Mouse (Mus musculus) embryonic facial prominence, embryonic 15.5 days (tissue): Measurements from ENCODE around the gene Pgrmc1. TPM values are rescaled to one million over a fixed set of nuclear protein-coding genes. Genes with fewer than 3 reads are reported as not detected.
A peak's percentile ranks its signal among the peaks of the same experiment; 100 is the strongest.
"Not testable (repeated sequence)": the region's sequence is repeated elsewhere in the genome, so short reads cannot be mapped to it uniquely, and the experiment has no call there.

Experiments used
- ATAC-seq: fragments of 200-750 bp; cut with Nextera tagmentation; 2 replicates; pipeline ENCODE4 v1.8.0; 2017; ENCODE audit warnings: low read depth, moderate TSS enrichment; ENCODE audit not compliant: insufficient number of reproducible peaks, low FRiP score, low TSS enrichment
- H3K27ac ChIP-seq: fragments of 300-500 bp; sonication (generic); replicated peaks from 2 replicates; pipeline ENCODE4 v1.5.1; 2015; ENCODE audit warnings: mild to moderate bottlenecking, inconsistent platforms
- H3K27me3 ChIP-seq: fragments of 300-500 bp; sonication (generic); 2 replicates; pipeline ENCODE4 v1.6.1; 2015; ENCODE audit warnings: inconsistent platforms
- H3K36me3 ChIP-seq: fragments of 300-500 bp; sonication (generic); 2 replicates; pipeline ENCODE4 v1.6.1; 2015; ENCODE audit warnings: mild to moderate bottlenecking, inconsistent platforms
- H3K4me1 ChIP-seq: fragments of 300-500 bp; sonication (generic); 2 replicates; pipeline ENCODE4 v1.6.1; 2015; ENCODE audit warnings: inconsistent platforms
- H3K4me2 ChIP-seq: fragments of 300-500 bp; sonication (generic); replicated peaks from 2 replicates; pipeline ENCODE4 v1.6.1; 2015; ENCODE audit warnings: mild to moderate bottlenecking, inconsistent platforms
- H3K4me3 ChIP-seq: fragments of 300-500 bp; sonication (generic); replicated peaks from 2 replicates; pipeline ENCODE4 v1.5.1; 2015; ENCODE audit warnings: mild to moderate bottlenecking, inconsistent platforms
- H3K9ac ChIP-seq: fragments of 300-500 bp; sonication (generic); 2 replicates; pipeline ENCODE4 v1.6.1; 2015; ENCODE audit warnings: inconsistent platforms
- H3K9me3 ChIP-seq: fragments of 300-500 bp; sonication (generic); replicated peaks from 2 replicates; pipeline ENCODE4 v1.6.1; 2016; ENCODE audit warnings: inconsistent platforms
- WGBS: fragments of 180-500 bp; shearing (Covaris S2); methylation state at CpG from one replicate; pipeline ENCODE4 v1.1.7; 2015; 5-methylcytosine and 5-hydroxymethylcytosine counted together
- polyA plus RNA-seq: library from polyadenylated mRNA; unstranded; fragments of >200 nt; fragmentation: Nextera tagmentation; extraction: Ambion mirVana; gene quantifications from 2 replicates; pipeline ENCODE4 v1.2.1, GENCODE M21; 2015

Gene Pgrmc1
- polyA plus RNA-seq, result 292 and 321 TPM in 2 replicates

DNA sequence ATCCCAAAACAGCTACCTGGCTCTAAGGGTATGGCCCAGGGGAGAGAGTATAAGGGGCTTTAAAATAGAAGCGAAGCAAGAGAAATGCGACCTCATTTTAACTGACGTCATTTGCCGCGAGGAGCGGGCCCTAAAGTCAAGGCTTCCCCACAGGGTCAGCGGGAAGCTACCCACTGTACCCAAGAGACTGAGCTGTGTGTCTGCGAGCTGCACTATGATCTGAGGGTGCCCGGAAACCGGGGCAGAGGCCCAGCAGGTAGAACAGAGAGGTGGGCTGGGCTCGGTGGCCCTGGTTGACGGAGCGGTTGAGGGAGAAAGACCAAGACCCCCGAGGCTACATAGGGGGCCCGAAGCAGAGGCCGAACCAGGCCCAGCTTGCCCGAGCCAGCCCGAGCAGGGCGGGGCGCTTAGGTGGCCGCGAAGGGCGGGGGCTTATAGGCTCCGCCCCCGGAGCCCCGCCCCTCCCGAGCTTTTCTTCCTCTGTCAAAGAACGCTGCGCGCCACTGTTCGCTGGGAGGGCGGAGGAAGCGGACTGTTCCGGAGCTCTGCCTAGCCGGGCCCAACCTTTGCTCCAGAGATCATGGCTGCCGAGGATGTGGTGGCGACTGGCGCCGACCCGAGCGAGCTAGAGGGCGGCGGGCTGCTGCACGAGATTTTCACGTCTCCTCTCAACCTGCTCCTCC lies at the start of gene Pgrmc1:
Gene Pgrmc1, plus strand, starts transcription at position 500 of the 683 bp plus-strand sequence.
- Histone ChIP-seq H3K4me3 (peak within 1 kb of the TSS; percentile 62), H3K4me1 (peaks cover 3% of the 10 kb centered on the region; the same call in 1 of the 2 replicates), H3K27ac (peak within 1 kb of the TSS; percentile 88), H3K27me3 (no peaks in the 10 kb centered on the region), H3K9me3 (no peaks in the 10 kb centered on the region), H3K36me3 (no peaks in the 10 kb centered on the region), H3K4me2 (peak within 1 kb of the TSS; percentile 49), H3K9ac (peak within 1 kb of the TSS; percentile 60)
- 13% methylated on average over 32 of the region's 45 CpGs for WGBS
- ATAC-seq, result peak; percentile 91

- no peaks in the 10 kb centered on the region for H3K36me3 ChIP-seq
- no peaks in the 10 kb centered on the region for H3K9me3 ChIP-seq
- 0 out of 2 replicates have a peak, but pooled peaks cover 10% of the 10 kb centered on the region for H3K4me1 ChIP-seq
- H3K4me2 ChIP-seq, result no peak overlapping the region
- no peak overlapping the region for H3K4me3 ChIP-seq
- no peaks in the 10 kb centered on the region for H3K27me3 ChIP-seq
- no peak overlapping the region for H3K9ac ChIP-seq
- ATAC-seq, result no peak
- no peak overlapping the region for H3K27ac ChIP-seq
- WGBS, result 62% methylated on average over 5 of the region's 5 CpGs
Measured at GRCm38 (mm10) chrX:36548798-36549197, 49.2 kb upstream of the Pgrmc1 start.

DNA sequence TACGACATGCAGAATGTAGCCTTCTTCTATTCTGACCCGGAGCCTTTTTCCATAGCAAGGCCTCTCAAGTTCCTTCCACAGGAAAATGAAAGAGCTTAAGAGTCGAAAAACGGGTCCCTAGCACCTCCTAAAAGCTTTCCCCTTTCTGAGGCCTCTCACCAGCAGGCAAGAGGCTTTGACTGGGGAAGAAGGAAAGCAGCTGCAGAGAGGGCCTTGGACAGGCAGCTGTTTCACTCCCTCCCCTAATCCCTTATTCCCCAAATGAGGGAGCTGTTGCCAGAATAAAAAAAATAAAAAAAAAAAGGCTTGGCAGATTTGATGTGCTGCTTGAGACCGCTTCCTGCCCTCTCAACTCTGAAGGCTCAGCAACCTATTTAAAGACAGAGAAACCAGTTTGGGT lies 47.1 kb upstream of the Pgrmc1 start:
- Histone ChIP-seq H3K4me2 (0 out of 2 replicates have a peak overlapping the region, but pooled peaks have one; percentile 22), H3K9me3 (no peaks in the 10 kb centered on the region), H3K36me3 (no peaks in the 10 kb centered on the region), H3K4me1 (0 out of 2 replicates have a peak, but pooled peaks cover 10% of the 10 kb centered on the region), H3K9ac (no peak overlapping the region), H3K27me3 (no peaks in the 10 kb centered on the region), H3K27ac (peak overlapping the region; percentile 91), H3K4me3 (no peak overlapping the region)
- ATAC-seq, result peak; percentile 81
- WGBS, result 12% methylated on average over 5 of the region's 5 CpGs

DNA sequence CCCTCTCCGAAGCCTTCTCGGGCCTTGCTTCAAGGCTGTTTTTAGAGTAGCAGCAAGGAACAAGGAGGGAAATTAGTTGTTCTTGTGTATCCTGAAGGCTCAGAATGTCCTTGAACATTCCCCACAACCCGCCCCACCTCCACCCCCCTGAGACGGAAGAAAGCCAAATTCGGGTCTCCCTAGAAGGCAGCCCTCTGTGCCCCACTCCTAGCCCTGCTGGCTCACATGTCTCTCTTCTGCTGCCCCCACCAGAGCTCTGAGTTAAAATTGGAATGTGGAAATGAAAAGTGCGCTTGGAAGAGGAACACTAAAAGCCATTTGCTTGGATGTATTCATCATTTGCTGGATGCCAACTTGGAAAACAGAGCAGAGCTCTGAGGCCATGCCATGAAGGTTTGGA lies 46.7 kb upstream of the Pgrmc1 start:
- no peak overlapping the region for H3K4me3 ChIP-seq
- no peaks in the 10 kb centered on the region for H3K36me3 ChIP-seq
- H3K4me1 ChIP-seq, result 0 out of 2 replicates have a peak, but pooled peaks cover 10% of the 10 kb centered on the region
- H3K27ac ChIP-seq, result peak overlapping the region; percentile 91
- ATAC-seq, result no peak
- no peak overlapping the region for H3K9ac ChIP-seq
- H3K9me3 ChIP-seq, result no peaks in the 10 kb centered on the region
- WGBS, result 29% methylated on average over 6 of the region's 6 CpGs
- H3K4me2 ChIP-seq, result peak overlapping the region; percentile 22
- no peaks in the 10 kb centered on the region for H3K27me3 ChIP-seq

GRCm38 (mm10) chrX:36552055-36552587 lies 45.9 kb upstream of the Pgrmc1 start:
- Histone ChIP-seq H3K4me1 (0 out of 2 replicates have a peak, but pooled peaks cover 10% of the 10 kb centered on the region), H3K36me3 (no peaks in the 10 kb centered on the region), H3K9ac (no peak overlapping the region), H3K27me3 (no peaks in the 10 kb centered on the region), H3K4me3 (no peak overlapping the region), H3K9me3 (no peaks in the 10 kb centered on the region), H3K27ac (peak overlapping the region; percentile 91), H3K4me2 (peak overlapping the region; percentile 22; the same call in 1 of the 2 replicates)
- 26% methylated on average over 5 of the region's 5 CpGs for WGBS
- peak; percentile 87 for ATAC-seq

GRCm38 (mm10) chrX:36552715-36553114 lies 45.3 kb upstream of the Pgrmc1 start:
- WGBS, result 73% methylated on average over 3 of the region's 3 CpGs

GRCm38 (mm10) chrX:36555196-36555595 lies 42.8 kb upstream of the Pgrmc1 start:
- H3K9ac ChIP-seq, H3K4me3 ChIP-seq, H3K27me3 ChIP-seq, H3K4me2 ChIP-seq, H3K9me3 ChIP-seq, H3K36me3 ChIP-seq, ATAC-seq, H3K27ac ChIP-seq: not testable (repeated sequence)
- H3K4me1 ChIP-seq, result 0 out of 2 replicates have a peak, but pooled peaks cover 10% of the 10 kb centered on the region
- WGBS, result 82% methylated on average over 2 of the region's 2 CpGs

More at GRCm38 (mm10) chrX:36552715-36553114, 45.3 kb upstream of the Pgrmc1 start:
- Histone ChIP-seq H3K36me3 (no peaks in the 10 kb centered on the region), H3K4me3 (no peak overlapping the region), H3K4me2 (no peak overlapping the region), H3K27me3 (no peaks in the 10 kb centered on the region), H3K9me3 (no peaks in the 10 kb centered on the region), H3K9ac (no peak overlapping the region), H3K4me1 (0 out of 2 replicates have a peak, but pooled peaks cover 10% of the 10 kb centered on the region), H3K27ac (no peak overlapping the region)
- ATAC-seq, result no peak

- no peak for ATAC-seq
- Histone ChIP-seq H3K9ac (no peak overlapping the region), H3K9me3 (no peaks in the 10 kb centered on the region), H3K27ac (no peak overlapping the region), H3K27me3 (no peaks in the 10 kb centered on the region), H3K4me1 (no peaks in the 10 kb centered on the region), H3K4me2 (no peak overlapping the region), H3K36me3 (no peaks in the 10 kb centered on the region), H3K4me3 (no peak overlapping the region)
- 71% methylated on average over 4 of the region's 4 CpGs for WGBS
Measured at GRCm38 (mm10) chrX:36560170-36560569, 37.8 kb upstream of the Pgrmc1 start.

- no peak overlapping the region for H3K4me2 ChIP-seq
- ATAC-seq, result no peak
- H3K36me3 ChIP-seq, result no peaks in the 10 kb centered on the region
- no peaks in the 10 kb centered on the region for H3K27me3 ChIP-seq
- H3K27ac ChIP-seq, result no peak overlapping the region
- H3K9me3 ChIP-seq, result no peaks in the 10 kb centered on the region
- WGBS, result 11% methylated on average over 7 of the region's 7 CpGs
- no peak overlapping the region for H3K4me3 ChIP-seq
- H3K9ac ChIP-seq, result no peak overlapping the region
- no peaks in the 10 kb centered on the region for H3K4me1 ChIP-seq
Measured at GRCm38 (mm10) chrX:36561650-36562049, 36.4 kb upstream of the Pgrmc1 start.

- Histone ChIP-seq H3K9ac (no peak overlapping the region), H3K36me3 (no peaks in the 10 kb centered on the region), H3K4me1 (no peaks in the 10 kb centered on the region), H3K9me3 (no peaks in the 10 kb centered on the region), H3K4me3 (no peak overlapping the region), H3K27ac (no peak overlapping the region), H3K4me2 (no peak overlapping the region), H3K27me3 (no peaks in the 10 kb centered on the region)
- 28% methylated on average over 3 of the region's 3 CpGs for WGBS
- ATAC-seq, result no peak
Measured at GRCm38 (mm10) chrX:36562079-36562478, 35.9 kb upstream of the Pgrmc1 start.

GRCm38 (mm10) chrX:36586629-36587303 lies 11.2 kb upstream of the Pgrmc1 start:
- Histone ChIP-seq H3K4me1 (no peaks in the 10 kb centered on the region), H3K27ac (no peak overlapping the region), H3K4me3 (no peak overlapping the region), H3K36me3 (no peaks in the 10 kb centered on the region), H3K9me3 (no peaks in the 10 kb centered on the region), H3K9ac (no peak overlapping the region), H3K4me2 (no peak overlapping the region), H3K27me3 (no peaks in the 10 kb centered on the region)
- no peak for ATAC-seq
- 63% methylated on average over 1 of the region's 1 CpGs for WGBS
